Comparison of ENCODE assay signal across 47 mouse cellular contexts in the genomic region with DNA sequence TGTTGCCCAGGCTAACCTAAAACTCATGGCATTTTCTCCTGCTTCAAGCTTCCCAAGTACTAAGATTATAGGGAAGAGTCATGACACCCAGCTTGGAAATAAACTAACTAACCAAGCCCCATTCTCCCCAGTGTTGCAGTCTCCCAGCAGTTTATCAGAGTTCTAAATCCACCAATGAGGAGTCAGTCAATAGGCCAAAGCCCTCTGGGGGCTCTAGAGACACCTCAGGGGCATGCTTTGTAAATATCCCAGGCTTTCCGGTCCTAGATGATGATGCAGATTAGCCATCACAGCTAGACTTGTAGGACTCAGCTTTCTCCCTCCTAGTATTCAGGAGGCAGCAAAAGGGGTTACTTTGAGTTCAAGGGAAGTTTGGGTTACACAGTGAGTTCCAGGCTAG. TPM values are rescaled to one million over a fixed set of nuclear protein-coding genes. Genes with fewer than 3 reads are reported as not detected.
"Had no signal": no experiment of that assay in that cellular context is flagged by ENCODE, and none has a peak within 500 bp of the region (broad histone marks: within the 10 kb centered on the region; RNA-seq: fewer than 3 reads in every experiment).

No protein-coding gene starts in this region.

- H3K4me1 ChIP-seq: heart, embryonic 12.5 days; heart, embryonic 13.5 days; heart, embryonic 15.5 days; hindbrain, embryonic 10.5 days; hindbrain, embryonic 12.5 days; hindbrain, embryonic 13.5 days; hindbrain, embryonic 15.5 days; intestine, embryonic 15.5 days; kidney, embryonic 15.5 days had no signal

- ATAC-seq: hindbrain, embryonic 16.5 days; hindbrain, postnatal 0 days; inflammation-experienced regulatory T-cells, adult 6 months; intestine, embryonic 15.5 days; intestine, embryonic 16.5 days; intestine, postnatal 0 days had no signal

- H3K27me3 ChIP-seq: heart, embryonic 12.5 days; heart, embryonic 13.5 days; heart, embryonic 15.5 days; hindbrain, embryonic 12.5 days; hindbrain, embryonic 13.5 days; hindbrain, embryonic 15.5 days; intestine, embryonic 15.5 days; kidney, embryonic 15.5 days had no signal

- H3K9me3 ChIP-seq: heart, embryonic 12.5 days; heart, embryonic 13.5 days; heart, embryonic 15.5 days; hindbrain, embryonic 10.5 days; hindbrain, embryonic 12.5 days; hindbrain, embryonic 13.5 days; hindbrain, embryonic 15.5 days; intestine, embryonic 15.5 days; kidney, embryonic 15.5 days had no signal

- H3K4me3 ChIP-seq: heart, embryonic 12.5 days; heart, embryonic 13.5 days; heart, embryonic 15.5 days; hindbrain, embryonic 10.5 days; hindbrain, embryonic 12.5 days; hindbrain, embryonic 13.5 days; hindbrain, embryonic 15.5 days; intestine, embryonic 15.5 days; kidney, embryonic 15.5 days; layer of hippocampus, adult 2 months; left cerebral cortex, adult 2 months had no signal

- H3K4me2 ChIP-seq: heart, embryonic 11.5 days; heart, embryonic 12.5 days; heart, embryonic 13.5 days; heart, embryonic 15.5 days; hindbrain, embryonic 12.5 days; hindbrain, embryonic 13.5 days; hindbrain, embryonic 14.5 days; hindbrain, embryonic 15.5 days; intestine, embryonic 15.5 days; kidney, embryonic 15.5 days had no signal

- H3K27ac ChIP-seq: heart, embryonic 13.5 days; heart, embryonic 15.5 days; hindbrain, embryonic 10.5 days; hindbrain, embryonic 12.5 days; hindbrain, embryonic 13.5 days; hindbrain, embryonic 14.5 days; hindbrain, embryonic 15.5 days; hindbrain, postnatal 0 days; intestine, embryonic 15.5 days; kidney, embryonic 15.5 days; kidney, postnatal 0 days; layer of hippocampus, adult 2 months; left cerebral cortex, adult 2 months had no signal

- H3K36me3 ChIP-seq: heart, embryonic 15.5 days had no signal

- DNase-seq: heart, postnatal 10 days; heart, postnatal 14 days; heart, postnatal 36 days; heart, postnatal 4 days; kidney, adult 11 months; kidney, adult 18-20 months; kidney, adult 2 months; kidney, adult 8-10 months; kidney, adult 9 months; kidney, postnatal 10 days; kidney, postnatal 14 days; kidney, postnatal 25 days; kidney, postnatal 36 days; kidney, postnatal 4 days; layer of hippocampus, adult 9-11 months; layer of hippocampus, postnatal 36 days had no signal

- H3K9ac ChIP-seq: heart, embryonic 12.5 days; heart, embryonic 13.5 days; heart, embryonic 15.5 days; hindbrain, embryonic 12.5 days; hindbrain, embryonic 13.5 days; hindbrain, embryonic 14.5 days; hindbrain, embryonic 15.5 days; intestine, embryonic 15.5 days; kidney, embryonic 15.5 days had no signal

RNA-seq across cellular contexts. Expression of gene Cidec, which starts 25.6 kb away (rescaled TPM):
- total RNA-seq: hematopoietic stem cell, adult 5-6 weeks; hindbrain, postnatal 0 days; layer of hippocampus, adult 18-20 months; layer of hippocampus, adult 2 months; layer of hippocampus, adult 8-10 months; layer of hippocampus, postnatal 10 days; layer of hippocampus, postnatal 14 days; layer of hippocampus, postnatal 25 days; layer of hippocampus, postnatal 36 days; left cerebral cortex, adult 18-20 months; left cerebral cortex, adult 2 months had no signal
- polyA plus RNA-seq: heart, embryonic 11.5 days; heart, embryonic 12.5 days; heart, embryonic 13.5 days; heart, embryonic 14.5 days; heart, embryonic 15.5 days; heart, postnatal 0 days; hindbrain, embryonic 10.5 days; hindbrain, embryonic 11.5 days; hindbrain, embryonic 12.5 days; hindbrain, embryonic 13.5 days; hindbrain, embryonic 14.5 days; hindbrain, embryonic 15.5 days; hindbrain, embryonic 16.5 days; hindbrain, postnatal 0 days; inflammation-experienced regulatory T-cells, adult 6 months; kidney, embryonic 14.5 days; kidney, embryonic 15.5 days; kidney, embryonic 16.5 days had no signal
